In the genomic region with DNA sequence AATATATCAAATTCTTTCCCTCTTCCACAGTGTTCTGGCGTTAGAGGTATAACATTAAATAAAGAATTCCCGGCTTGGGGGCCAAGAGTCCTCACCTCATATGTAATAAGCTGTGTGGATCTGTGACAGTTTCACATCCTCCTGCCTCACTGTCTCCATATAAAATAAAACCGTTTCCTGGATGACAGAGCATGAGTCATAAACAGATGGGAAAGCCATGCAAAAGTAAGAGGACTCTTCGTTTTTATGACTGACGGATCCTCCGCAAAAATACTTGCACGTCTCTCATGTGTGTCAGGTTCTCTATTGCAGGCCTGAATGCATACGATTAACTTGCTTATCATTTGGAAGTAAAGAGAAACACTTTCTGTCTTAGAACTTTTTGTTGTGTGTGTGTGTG, we compare ENCODE assay signal across 15 mouse cellular contexts.
"Had no signal": no experiment of that assay in that cellular context is flagged by ENCODE, and none has a peak within 500 bp of the region (broad histone marks: within the 10 kb centered on the region; RNA-seq: fewer than 3 reads in every experiment).

No protein-coding gene starts in this region.

- ATAC-seq: liver, postnatal 0 days; midbrain, embryonic 13.5 days had no signal

- DNase-seq: kidney, adult 9 months; kidney, postnatal 10 days; kidney, postnatal 4 days; liver, embryonic 13.5 days; liver, postnatal 0 days; lung, postnatal 14 days; right cerebral cortex, postnatal 4 days; spleen, adult 18-20 months; thymus, adult 18-20 months; thymus, postnatal 14 days had no signal

- H3K4me3 ChIP-seq: layer of hippocampus, adult 2 months; limb, embryonic 15.5 days; liver, embryonic 13.5 days; lung, embryonic 15.5 days; midbrain, embryonic 13.5 days; neural tube, embryonic 15.5 days had no signal

- H3K36me3 ChIP-seq: limb, embryonic 15.5 days; liver, embryonic 13.5 days; lung, embryonic 15.5 days; midbrain, embryonic 13.5 days; neural tube, embryonic 15.5 days had no signal

- H3K27me3 ChIP-seq: limb, embryonic 15.5 days; liver, embryonic 13.5 days; neural tube, embryonic 15.5 days had no signal
